Mouse (Mus musculus) heart, adult 9 months (tissue): Measurements from ENCODE around the gene Tmem209.

Experiments
- DNase-seq, 2 experiments: peaks; one replicate each; pipeline ENCODE4 v3.0.0; 2022; ENCODE audit warnings: low spot score in 2 of 2

Tmem209 gene

DNA sequence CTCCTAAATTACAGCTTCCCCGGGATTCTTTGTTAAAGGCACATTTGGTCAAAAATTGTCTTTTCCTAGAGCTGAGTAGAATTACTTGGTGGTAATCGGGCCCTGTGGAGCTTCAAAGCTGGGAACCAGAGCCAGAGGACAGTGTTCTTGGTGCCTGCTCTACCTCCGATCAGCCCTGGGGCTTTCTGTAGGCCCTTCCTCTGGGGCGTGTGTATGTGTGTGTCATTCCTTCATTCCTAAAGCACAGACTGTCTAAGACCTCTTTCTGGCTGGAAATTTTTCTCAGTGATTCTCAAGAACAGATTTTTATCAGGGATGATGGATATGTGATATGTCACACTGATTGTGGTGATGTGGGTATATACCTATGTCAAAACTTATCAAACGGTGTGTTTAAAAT lies 29.2 kb upstream of the Tmem209 start:
- no peak for DNase-seq

DNA sequence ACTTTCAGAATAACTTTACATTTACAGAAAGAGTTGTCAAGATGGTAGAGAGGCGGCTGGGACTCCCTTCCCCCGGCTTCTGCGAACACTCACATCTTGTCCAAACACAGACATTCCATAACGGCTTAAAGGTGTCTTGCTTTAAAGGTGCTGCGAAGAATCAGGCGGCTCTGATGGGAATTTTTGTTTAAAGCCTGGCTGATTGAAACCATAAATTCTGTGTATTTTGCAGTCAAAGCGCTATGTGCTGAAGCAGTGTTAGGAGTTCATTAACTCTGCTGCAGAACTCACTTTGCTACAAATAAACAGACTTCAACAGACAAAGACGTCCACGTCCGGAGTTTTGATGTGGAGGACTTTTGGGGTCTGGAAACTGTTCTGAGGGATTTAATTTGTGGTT lies 28.7 kb upstream of the Tmem209 start:
- no peak for DNase-seq

DNA sequence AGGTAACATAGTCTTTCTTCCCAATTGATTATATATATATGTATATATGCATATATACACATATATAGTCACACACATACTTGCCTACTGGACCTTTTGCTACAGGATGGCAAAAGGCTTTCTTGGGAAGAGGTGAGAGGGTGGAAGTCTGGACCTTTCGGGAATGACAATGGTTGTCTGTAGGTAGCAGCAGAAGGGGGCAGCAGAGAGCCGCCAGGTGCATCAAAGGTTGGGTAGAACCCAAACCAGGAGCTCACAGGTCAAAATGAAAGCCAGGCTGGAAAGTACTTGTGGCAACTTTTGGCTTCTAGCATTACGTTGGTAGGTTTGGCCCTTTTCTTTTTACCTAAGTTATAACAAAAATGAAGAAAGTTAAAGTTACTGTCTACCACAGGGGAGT lies 25.8 kb upstream of the Tmem209 start:
- no peak for DNase-seq

DNA sequence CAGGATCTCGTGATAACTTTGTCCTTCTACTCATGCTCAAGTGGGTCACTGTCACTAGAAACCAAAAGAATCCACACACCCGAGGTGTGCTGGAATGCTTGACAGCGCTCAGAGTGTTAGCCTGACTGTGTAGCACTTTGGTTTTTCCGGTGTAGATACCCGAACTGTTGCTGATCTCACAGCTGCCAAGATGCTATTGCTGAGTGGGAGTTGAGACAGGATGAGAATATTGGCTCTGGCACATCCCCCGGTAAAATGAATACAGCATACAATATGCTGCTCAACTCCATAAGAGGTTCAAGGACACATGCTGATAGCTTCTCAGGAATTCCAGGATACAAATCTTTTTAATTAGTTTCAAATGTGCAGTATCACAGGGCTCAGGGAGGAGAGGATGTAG lies 19.2 kb upstream of the Tmem209 start:
- no peak for DNase-seq

DNA sequence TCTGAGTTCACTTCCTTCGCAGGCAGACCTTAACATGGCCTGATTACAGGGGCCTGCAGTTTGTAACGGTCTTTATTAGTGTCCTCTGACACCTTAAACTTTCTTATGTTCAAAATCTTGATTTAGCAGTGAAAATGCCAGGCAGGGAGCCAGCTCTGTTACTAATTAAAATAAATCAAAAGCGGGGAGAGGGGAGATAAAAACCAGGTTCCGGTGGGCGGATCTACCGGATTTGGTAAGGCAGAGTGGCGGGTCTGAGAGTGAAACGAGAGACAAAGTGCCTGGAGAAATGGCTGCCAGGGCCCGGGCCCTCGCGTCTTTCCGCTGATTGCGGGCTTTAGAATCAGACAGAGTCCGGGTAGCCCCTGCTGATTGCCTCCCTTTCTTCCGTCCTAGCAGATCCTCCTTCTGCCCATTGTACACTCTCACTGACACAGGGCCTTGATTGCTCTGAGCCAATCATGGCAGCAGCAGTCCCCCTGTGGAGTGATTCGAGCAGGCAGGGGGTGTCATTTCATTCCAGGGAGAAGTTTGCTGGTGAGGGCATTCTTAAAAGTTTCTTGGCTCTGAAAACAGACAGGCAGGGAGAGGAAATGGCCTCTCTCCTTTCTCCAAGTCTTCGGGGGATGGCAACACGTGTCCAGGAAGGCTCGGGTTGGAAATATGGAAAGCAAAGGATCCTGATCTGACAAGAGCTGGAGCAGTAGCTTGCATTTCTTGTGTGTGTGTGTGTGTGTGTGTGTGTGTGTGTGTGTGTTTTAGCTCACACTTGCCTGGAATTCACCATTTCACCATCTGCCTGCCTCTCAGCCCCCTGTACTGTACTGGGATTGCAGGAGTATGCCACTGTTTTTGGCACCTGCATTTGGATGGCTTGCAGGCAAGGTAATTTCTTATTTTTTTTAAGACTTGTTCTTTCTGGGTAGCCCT lies 17.3 kb upstream of the Tmem209 start:
- DNase-seq = no peak

DNA sequence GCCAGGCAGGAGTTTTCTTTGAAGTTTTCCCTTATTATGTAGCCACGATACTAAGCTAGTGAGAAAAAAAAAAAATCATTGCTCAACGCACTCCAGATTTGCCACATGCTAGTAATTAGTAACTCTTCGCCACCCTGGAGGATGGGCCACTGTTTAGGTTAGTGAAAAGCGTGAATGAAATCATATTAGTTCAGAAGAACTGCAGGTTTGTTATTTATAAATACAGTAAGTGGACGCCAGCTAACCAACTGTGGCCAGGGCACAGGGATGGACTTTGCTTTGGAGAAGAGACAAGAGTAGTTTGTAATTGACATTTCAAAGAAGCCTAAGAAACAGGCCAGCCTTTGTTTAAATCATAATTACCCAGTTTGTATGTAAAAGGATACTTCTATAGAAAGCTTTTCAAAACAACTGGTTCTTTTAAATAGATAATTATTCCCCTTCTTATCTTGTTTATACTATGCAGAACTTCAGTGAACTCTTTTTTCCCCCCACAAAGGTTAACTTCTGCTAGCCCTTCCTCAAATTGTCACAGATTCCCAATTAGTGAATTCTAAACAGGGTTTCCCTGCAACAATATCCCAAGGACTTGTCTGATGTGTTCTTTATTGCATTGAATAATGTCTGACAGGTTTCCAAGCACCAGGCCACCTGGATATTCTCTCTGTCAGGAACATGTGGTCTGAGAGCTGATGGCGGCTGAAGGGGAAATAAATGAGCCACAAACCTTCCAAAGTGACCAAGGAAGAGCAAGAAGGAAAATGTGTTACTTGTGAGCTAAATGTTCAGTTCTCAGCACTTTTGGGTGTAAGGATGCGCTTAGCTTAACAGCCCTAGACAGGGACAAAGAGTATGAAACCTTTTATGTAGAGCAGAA lies 16.1 kb upstream of the Tmem209 start:
- no peak for DNase-seq

DNA sequence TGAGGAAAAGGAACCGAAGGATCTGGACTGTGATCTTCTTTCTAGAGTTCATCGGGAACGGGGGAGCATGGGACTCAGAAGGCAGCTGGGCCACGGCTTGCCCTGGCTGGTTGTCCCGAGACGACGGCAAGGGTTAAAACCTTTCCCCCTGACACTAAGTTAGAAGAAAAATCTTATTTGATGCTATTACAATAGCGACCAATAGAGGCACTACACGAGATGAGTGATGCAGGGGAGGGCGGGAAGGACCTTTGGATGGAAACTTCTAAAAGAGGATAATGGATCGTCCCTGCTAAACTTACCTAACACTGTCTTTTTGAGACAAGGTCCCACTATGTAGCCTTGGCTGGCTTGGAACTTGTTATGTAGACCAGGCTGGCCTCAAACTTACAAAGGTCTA lies 10.8 kb upstream of the Tmem209 start:
- no peak for DNase-seq

DNA sequence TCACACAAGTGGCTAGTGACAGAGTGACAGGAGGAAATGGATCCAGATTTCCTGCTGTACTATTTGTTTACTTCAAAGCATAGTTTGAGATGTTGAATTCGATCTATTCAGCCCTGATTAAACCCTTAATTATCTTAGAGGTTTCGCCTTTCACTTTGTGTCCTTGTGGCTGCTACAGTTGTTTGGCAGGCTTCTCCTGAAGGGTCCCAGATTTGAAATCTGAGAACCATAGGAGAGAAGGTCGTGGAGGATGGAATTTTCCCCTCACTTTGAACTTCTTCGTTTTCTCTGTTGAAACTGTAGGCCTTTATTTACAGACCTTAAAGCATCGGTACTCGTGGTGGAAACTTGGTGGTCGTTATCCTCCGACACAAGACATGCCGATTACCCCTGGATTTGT lies 4.7 kb upstream of the Tmem209 start:
- no peak for DNase-seq

DNA sequence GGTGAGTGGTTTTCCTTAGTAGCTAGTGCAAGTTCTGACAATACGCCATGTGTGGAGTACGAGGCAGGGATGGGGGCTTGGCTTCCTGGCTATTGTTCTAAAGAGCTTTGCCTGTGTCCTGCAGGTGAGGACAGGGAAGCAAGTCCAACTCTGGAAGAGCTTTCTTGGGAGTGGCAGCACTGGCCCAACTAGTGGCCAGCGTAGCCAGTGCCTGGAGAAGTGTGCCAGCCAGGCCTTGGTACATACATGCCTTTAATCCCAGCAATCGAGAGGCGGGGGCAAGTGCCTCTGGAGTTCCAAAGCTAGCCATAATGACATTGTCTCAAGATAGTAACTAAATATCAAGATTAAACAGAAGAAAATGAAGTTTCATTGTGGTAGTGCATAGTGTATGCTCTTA lies 708 bp upstream of the Tmem209 start:
- DNase-seq = peak in 1 of 2 experiments; percentile 10

DNA sequence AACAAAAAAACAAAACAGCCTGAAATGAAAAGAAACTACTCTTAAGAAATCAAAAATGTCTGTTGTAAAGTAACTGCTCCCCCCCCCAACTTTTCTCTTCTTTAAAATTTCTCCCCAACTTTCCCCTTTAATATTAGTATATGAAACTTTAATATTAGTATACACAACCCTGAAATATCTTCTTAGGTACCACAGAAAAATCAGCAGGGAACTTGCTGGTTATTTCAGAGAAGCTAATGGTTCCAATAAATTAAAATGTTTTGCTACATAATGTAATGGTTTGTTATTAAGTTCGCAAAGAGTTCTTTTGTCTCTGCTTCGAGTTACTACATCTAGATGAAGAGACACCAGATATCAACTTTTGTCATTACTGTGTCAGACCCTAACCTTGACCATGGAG lies 759 bp downstream of the Tmem209 start:
- DNase-seq = no peak

DNA sequence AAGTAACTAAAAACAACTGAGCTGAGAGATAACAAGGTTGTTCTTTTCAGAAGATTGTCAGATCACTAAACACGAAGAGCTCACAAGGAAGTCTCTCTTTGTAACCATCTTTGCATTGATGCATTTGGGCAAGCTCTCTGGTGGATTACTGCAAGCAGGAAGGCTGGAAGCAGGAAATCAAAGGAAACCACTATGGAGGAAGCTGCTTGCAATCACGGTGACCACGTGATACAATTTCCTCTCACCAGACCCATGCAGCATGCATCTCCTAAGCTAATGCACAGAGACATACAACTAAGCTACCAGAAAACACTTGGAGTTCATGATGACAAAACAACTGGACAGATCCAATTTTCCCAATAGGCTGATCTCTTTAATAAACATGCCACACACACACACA lies 10.5 kb downstream of the Tmem209 start:
- no peak for DNase-seq

DNA sequence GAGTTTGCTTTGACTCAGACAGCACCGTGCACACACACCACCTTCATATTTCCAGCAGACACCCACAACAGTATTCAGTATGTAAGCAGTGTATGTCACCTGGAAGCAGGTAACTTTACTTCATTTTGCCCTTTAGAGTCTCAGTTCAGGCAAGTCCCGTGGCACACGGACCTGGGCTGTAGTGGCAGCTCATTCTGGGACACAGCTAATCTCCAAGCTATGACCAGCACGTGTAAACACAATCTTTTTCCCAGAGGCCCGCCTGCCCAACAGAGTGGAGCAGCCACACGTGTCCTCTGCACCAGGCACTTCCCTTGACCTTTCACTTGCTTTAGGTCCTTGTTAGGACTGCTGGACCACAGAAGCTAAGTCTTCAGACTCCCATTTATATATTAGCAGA lies 23.1 kb downstream of the Tmem209 start:
- no peak for DNase-seq

DNA sequence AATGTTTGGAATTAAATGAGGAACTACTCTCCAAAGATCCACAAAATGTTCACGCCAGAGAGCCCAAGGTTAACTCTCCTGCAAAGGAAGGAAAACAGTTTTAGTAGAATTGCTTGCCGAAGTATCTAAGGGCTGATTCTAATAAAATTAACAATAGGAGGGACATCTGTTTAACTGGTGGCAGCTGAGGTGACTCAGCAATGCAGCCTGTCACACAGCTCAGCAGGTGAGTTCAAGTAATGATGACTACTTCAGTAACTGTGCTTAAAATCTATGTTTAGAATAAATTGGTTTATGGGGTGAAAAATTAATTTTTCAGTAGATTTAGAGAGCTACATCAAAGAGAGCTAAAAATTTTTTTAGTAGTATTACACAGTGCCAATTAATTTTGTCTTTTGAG lies 26.7 kb downstream of the Tmem209 start:
- no peak for DNase-seq

DNA sequence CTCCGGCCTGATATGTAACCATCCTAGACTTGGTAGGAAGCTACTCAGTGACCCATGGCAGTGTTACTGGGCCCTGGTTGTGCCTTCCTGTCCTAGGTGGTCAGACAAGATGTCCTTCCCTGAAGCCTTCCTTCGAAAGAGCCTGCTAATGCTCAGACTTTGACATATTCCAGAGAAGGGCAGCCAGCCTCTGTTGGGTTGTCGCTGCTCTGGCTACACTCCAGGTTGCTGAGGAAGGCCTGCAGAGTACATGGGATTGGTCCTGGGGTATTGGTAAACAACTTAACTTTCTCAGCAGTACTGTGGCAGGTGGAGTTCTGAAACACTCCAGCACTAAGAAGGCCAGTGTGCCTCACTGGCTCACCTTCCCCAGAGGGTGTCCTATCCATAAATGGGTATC lies 30.2 kb downstream of the Tmem209 start:
- no peak for DNase-seq

DNA sequence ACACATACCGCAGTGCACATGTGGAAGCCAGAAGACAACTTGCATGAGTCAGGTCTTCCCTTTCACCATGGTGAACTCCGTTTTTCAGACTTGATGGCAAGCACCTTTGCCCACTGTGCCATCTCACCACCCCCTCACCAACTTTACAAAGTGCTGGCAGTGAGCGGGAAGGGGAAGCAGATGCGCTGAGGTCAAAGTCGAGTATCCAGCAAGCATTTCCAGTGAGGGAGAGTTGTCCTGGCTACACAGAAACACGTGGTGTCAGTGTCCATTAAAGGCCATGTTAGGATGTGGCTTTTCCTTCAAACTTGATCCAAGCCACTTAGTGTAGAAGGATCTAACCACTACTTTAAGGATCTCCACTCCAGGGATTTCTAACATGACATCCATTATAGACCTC lies 31.8 kb downstream of the Tmem209 start:
- DNase-seq = no peak

DNA sequence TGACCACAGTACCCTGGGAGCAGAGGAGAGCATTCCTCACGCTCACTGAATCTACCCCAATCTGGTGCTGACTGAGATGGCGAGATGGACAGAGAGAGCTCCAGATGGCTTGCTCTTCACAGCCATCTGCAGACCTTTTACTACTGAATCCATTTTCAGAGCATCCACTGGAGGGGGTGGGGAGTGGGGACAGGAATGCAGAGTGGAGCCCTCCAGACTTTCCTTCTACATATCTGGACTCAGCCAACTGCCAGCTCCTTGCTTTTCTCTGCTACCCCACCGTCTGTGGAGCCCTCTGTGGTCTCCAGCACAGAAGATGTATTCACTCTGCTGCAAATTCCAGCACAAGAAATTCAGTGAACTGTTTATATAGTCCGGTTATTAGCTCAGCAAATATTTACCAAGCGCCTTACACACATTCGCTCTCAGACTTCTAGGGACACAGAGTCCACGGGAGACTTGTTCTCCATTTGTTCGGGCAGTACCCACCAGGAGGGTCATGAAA lies 32.3 kb downstream of the Tmem209 start:
- no peak for DNase-seq

DNA sequence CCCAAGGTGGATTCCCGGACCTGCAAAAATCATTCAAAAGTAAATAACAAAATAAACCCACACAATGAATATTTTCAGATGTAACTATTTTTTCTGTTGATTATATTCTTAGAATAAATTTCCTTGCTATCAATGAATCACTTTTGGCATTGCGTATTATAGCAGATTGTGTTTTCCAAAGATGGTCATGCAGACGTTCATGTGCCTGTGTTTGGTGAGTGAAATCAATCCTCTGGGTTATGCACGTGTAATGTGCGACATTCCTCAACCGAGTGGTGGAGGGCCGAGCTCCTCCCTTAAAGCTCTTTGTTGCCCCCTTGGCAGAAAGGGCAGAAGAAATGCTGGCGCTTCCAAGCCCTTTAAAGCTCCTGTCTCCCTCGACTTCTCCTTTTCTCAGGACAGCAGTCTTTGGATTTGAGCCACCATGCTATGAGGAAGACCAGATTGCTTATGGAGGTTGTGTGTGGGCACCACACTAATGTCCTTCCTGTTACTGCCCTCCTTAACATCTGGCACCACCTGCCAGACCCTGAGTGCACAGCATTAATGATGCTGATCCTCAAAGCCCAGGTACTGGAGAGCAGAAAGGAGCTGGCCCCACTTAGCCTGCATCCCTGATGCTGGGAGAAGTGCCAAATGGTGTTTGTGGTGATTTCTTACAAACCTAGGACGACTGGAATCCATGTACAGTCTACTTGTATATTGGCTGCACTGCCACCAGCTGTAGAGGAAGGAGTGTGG lies 33.4 kb downstream of the Tmem209 start:
- DNase-seq = no peak

DNA sequence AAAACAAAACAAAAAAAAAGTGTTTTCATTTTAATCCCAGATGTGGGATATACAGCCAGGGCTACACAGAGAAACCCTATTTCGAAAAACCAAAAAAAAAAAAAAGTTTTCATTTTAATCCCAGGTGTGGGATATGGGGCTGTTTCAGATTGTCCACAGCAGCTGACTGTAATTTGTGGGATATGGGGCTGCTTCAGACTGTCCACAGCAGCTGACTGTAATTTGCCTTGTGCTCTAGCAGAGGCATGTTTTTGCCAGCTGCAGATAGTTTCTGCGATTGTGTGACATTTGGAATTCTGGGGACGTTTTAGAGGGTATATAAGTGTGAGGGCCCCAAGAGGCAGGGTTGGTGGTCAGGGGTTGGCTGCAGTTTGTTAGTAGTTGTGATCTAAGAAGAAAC lies 37.9 kb downstream of the Tmem209 start:
- no peak for DNase-seq

DNA sequence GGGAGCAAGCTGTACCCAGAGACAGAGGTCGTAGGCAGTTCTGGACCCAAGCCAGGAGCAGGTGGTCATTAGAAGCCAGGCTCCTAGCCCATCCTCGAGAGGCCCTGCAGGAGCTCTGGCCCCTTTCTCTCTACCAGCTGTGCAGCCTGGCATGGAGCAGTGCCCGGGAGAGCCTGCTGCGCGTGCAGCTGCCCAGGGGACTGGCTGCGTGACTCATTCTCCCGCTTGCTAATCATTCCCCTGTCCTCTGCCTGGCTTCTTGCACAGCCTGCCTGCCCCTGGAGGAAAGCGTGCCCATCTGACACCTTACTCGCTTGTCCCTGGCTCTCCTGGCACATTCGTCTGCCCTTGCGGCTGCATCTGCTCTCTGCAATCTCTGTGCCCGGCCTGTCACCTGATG lies 40.2 kb downstream of the Tmem209 start:
- DNase-seq = no peak

DNA sequence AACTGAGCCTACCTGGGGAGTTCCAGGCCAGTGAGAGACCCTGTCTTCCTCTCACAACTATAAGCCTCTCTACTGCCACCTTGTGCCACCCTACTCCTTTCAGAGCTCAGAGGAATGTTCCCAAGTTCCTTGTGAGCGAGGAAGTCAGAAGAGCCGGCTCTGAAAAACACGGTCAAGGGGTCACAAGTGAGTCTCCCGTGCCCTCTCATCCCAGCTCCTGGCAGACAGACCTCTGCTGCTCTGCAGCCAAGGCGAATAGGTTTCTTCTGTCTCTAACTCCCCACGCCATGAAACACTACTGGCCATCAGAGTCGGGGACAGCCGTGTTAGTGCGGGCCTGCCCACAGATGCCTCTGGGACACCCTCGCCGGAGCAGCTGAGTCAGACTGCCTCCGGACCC lies 40.9 kb downstream of the Tmem209 start:
- no peak for DNase-seq

DNA sequence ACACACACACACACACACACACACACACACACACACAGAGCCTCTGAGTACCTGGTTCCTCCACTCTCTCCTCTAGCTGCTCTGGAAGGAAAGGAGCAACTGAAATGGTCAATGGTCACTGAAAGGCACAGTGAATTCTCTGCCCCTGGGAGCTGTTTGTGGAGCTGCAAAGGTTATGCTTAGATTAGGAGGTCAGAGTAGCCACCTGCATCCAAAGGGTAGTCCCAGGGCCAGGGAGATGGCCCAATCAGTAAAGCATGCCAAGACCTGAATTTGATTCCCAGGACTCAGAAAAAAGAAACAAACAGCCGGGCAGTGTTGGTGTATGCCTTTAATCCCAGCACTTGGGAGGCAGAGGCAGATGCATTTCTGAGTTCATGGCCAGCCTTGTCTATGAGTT lies 41.5 kb downstream of the Tmem209 start:
- DNase-seq = no peak

DNA sequence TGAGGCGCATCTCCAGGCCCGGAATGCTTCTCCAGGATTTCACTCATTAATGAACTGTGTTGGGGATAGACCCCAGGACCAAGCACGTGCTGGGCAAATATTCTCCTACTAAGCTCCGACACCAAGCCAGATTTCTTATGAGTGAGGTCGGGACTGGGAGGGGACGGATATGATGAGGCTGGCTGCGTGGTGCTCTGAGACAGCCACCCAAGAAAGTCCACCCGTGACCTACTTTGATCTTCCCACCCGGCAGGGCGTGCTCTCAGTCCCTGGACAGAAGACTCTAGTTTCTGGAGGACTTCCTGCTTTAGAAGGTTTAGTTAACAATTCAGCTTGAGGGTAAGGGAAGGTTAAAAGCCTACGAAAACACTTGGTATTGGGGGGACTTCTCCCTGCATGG lies 44.0 kb downstream of the Tmem209 start:
- peak in 1 of 2 experiments; percentile 12 for DNase-seq
